Mouse (Mus musculus): Measurements from ENCODE around the gene Zbed6.

GRCm38 (mm10) chr1:133656811-133657210, 3.9 kb downstream of the Zbed6 start:
- no peak for TF ChIP-seq EP300 (IDR thresholded peaks at IDR 0.05; ENCODE audit: low read depth)
- TF ChIP-seq CTCF (IDR thresholded peaks at IDR 0.05; ENCODE audit: low read depth): no peak

Data from heart, postnatal 0 days (tissue).